Mouse (Mus musculus) liver, embryonic 15.5 days (tissue): ENCODE measurements around the gene Nps. TPM values are rescaled to one million over a fixed set of nuclear protein-coding genes. Genes with fewer than 3 reads are reported as not detected.
A peak's percentile ranks its signal among the peaks of the same experiment; 100 is the strongest.

Experiments
- ATAC-seq: fragments of 200-750 bp; cut with Nextera tagmentation; 2 replicates; pipeline ENCODE4 v1.8.0; 2017; ENCODE audit warnings: moderate number of reproducible peaks, mild to moderate bottlenecking, moderate library complexity; ENCODE audit not compliant: insufficient read depth
- H3K27ac ChIP-seq: fragments of 300-500 bp; sonication (generic); replicated peaks from 2 replicates; pipeline ENCODE4 v1.5.1; 2015; ENCODE audit warnings: mild to moderate bottlenecking, inconsistent platforms
- H3K27me3 ChIP-seq: fragments of 300-500 bp; sonication (generic); 2 replicates; pipeline ENCODE4 v1.6.1; 2015; ENCODE audit warnings: mild to moderate bottlenecking, inconsistent platforms
- H3K36me3 ChIP-seq: fragments of 300-500 bp; sonication (generic); replicated peaks from 2 replicates; pipeline ENCODE4 v1.6.1; 2015; ENCODE audit warnings: moderate library complexity, mild to moderate bottlenecking, inconsistent platforms
- H3K4me1 ChIP-seq: fragments of 300-500 bp; sonication (generic); replicated peaks from 2 replicates; pipeline ENCODE4 v1.6.1; 2015; ENCODE audit warnings: inconsistent platforms
- H3K4me2 ChIP-seq: fragments of 300-500 bp; sonication (generic); 2 replicates; pipeline ENCODE4 v1.6.1; 2015; ENCODE audit warnings: moderate library complexity, mild to moderate bottlenecking, inconsistent platforms
- H3K4me3 ChIP-seq: fragments of 300-500 bp; sonication (generic); replicated peaks from 2 replicates; pipeline ENCODE4 v1.5.1; 2015; ENCODE audit warnings: mild to moderate bottlenecking, inconsistent platforms
- H3K9ac ChIP-seq: fragments of 300-500 bp; sonication (generic); 2 replicates; pipeline ENCODE4 v1.6.1; 2015; ENCODE audit warnings: moderate library complexity, mild to moderate bottlenecking, inconsistent platforms
- H3K9me3 ChIP-seq: fragments of 300-500 bp; sonication (generic); replicated peaks from 2 replicates; pipeline ENCODE4 v1.6.1; 2016; ENCODE audit warnings: inconsistent platforms
- WGBS: fragments of 180-500 bp; shearing (Covaris S2); methylation state at CpG from one replicate; pipeline ENCODE4 v1.1.7; 2015; ENCODE audit warnings: mixed read lengths; ENCODE audit not compliant: insufficient replicate concordance; 5-methylcytosine and 5-hydroxymethylcytosine counted together
- polyA plus RNA-seq: library from polyadenylated mRNA; unstranded; fragments of >200 nt; fragmentation: Nextera tagmentation; extraction: Ambion mirVana; gene quantifications from 2 replicates; pipeline ENCODE4 v1.2.1, GENCODE M21; 2015

Nps gene
- polyA plus RNA-seq, 1 experiment from 2014 or later = not detected

DNA sequence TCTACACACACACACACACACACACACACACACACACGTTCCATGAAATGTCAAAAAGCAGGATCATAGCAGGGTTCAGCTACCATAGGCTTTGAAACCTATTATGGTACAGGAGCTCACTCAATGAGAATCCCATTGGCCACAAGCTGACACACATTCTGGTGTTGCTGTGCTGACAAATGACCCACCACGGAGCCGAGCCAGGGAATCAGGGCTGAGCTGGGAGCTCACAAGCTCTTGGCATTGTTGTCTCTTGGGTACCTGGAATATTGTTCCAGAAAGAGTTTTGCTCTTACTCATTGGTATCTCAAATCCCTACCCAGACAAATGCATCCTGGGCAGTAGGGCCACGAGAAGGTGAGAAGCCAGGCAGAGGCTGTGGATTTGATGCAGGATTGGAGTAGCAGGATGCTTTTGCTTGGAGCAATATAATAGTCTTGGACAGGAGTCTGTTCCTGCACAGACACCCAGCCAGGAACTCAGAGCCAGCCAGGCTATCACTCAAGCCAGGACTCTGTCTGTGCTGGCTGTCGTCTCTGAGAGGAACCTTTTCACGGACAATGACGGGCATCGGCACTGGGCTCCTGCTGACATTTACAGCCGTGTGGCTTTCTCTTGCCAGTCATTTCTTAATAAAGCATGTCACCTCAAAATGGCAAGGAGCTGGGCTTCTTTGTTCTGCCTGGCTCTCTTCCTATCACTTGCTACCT, 14.2 kb upstream of the Nps start:
- no peak for ATAC-seq
- Histone ChIP-seq H3K4me2 (no peak overlapping the region), H3K4me1 (no peaks in the 10 kb centered on the region), H3K9me3 (no peaks in the 10 kb centered on the region), H3K27ac (no peak overlapping the region), H3K4me3 (no peak overlapping the region), H3K9ac (no peak overlapping the region), H3K27me3 (no peaks in the 10 kb centered on the region), H3K36me3 (no peaks in the 10 kb centered on the region)
- WGBS = 68% methylated on average over 9 of the region's 9 CpGs

- 49% methylated on average over 5 of the region's 5 CpGs for WGBS
- H3K9me3 ChIP-seq = no peaks in the 10 kb centered on the region
Measured at GRCm38 (mm10) chr7:135246386-135246785, 12.1 kb upstream of the Nps start.

GRCm38 (mm10) chr7:135253249-135253648, 5.3 kb upstream of the Nps start:
- no peak overlapping the region for H3K4me3 ChIP-seq
- peak overlapping the region; percentile 20 for H3K4me2 ChIP-seq
- no peak overlapping the region for H3K9ac ChIP-seq
- WGBS = 70% methylated on average over 2 of the region's 2 CpGs
- no peaks in the 10 kb centered on the region for H3K9me3 ChIP-seq
- H3K36me3 ChIP-seq = no peaks in the 10 kb centered on the region
- no peaks in the 10 kb centered on the region for H3K4me1 ChIP-seq
- H3K27me3 ChIP-seq = no peaks in the 10 kb centered on the region
- H3K27ac ChIP-seq = peak overlapping the region; percentile 38; the same call in 1 of the 2 replicates
- ATAC-seq = peak; percentile 67

More at GRCm38 (mm10) chr7:135246386-135246785, 12.1 kb upstream of the Nps start:
- no peaks in the 10 kb centered on the region for H3K27me3 ChIP-seq
- H3K36me3 ChIP-seq = no peaks in the 10 kb centered on the region
- H3K9ac ChIP-seq = no peak overlapping the region
- H3K27ac ChIP-seq = no peak overlapping the region
- H3K4me3 ChIP-seq = no peak overlapping the region
- H3K4me2 ChIP-seq = no peak overlapping the region
- H3K4me1 ChIP-seq = no peaks in the 10 kb centered on the region
- ATAC-seq = no peak

- Histone ChIP-seq H3K27me3 (no peaks in the 10 kb centered on the region), H3K27ac (no peak overlapping the region), H3K4me3 (no peak overlapping the region), H3K4me2 (no peak overlapping the region), H3K4me1 (no peaks in the 10 kb centered on the region), H3K9ac (no peak overlapping the region), H3K9me3 (no peaks in the 10 kb centered on the region), H3K36me3 (no peaks in the 10 kb centered on the region)
- no peak for ATAC-seq
- WGBS = 70% methylated on average over 2 of the region's 2 CpGs
Measured at GRCm38 (mm10) chr7:135254423-135254822, 4.1 kb upstream of the Nps start.

GRCm38 (mm10) chr7:135271011-135271410, 12.5 kb downstream of the Nps start:
- no peak overlapping the region for H3K27ac ChIP-seq
- H3K27me3 ChIP-seq = no peaks in the 10 kb centered on the region
- no peak for ATAC-seq
- H3K36me3 ChIP-seq = no peaks in the 10 kb centered on the region
- H3K4me3 ChIP-seq = no peak overlapping the region
- H3K9ac ChIP-seq = no peak overlapping the region
- no peaks in the 10 kb centered on the region for H3K4me1 ChIP-seq
- whole genome bisulfite sequencing = 58% methylated on average over 5 of the region's 5 CpGs
- H3K4me2 ChIP-seq = no peak overlapping the region
- H3K9me3 ChIP-seq = no peaks in the 10 kb centered on the region

DNA sequence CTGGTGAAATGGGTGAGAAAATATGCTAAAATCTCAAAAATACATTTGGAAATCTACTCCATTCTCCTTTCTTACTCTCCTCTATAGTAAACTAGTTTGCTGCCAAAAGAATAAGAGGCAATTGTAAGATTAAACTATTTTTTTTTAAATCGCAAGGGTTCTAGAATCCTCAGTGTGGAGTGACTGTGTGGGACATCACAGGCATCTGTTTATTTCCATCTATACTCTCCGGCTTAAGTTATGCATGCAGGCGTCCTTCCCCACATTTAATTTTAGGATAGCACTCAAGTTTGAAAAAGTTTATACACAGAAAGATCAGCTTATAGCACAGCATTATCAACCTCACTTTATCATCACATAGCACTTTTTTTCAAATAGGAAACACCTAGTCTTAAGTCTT, 24.7 kb downstream of the Nps start:
- no peak overlapping the region for H3K4me3 ChIP-seq
- H3K9ac ChIP-seq = no peak overlapping the region
- H3K27me3 ChIP-seq = no peaks in the 10 kb centered on the region
- WGBS = 55% methylated on average over 3 of the region's 3 CpGs
- ATAC-seq = no peak
- H3K4me2 ChIP-seq = no peak overlapping the region
- H3K4me1 ChIP-seq = no peaks in the 10 kb centered on the region
- no peaks in the 10 kb centered on the region for H3K9me3 ChIP-seq
- no peak overlapping the region for H3K27ac ChIP-seq
- no peaks in the 10 kb centered on the region for H3K36me3 ChIP-seq

DNA sequence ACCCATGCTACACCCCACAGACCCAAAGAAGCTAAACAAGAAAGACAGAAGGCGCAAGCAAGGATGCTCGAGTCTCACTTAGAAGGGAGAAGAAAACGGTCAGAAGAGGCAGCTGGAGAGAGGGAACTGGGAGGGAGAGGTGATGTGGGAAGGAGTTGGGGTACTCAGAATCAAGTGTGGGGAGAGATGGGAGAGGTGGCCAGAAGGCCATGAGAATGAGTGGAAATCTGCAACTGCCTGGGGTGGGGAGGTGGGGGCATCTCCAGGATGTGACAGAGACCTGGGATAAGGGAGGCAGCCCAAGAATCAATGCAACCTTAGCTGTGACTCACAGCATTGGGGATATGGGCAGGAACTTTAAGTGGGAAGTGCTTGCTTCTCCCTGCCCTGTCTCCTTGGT, 31.5 kb downstream of the Nps start:
- no peak overlapping the region for H3K27ac ChIP-seq
- ATAC-seq = no peak
- WGBS = 65% methylated on average over 3 of the region's 3 CpGs

DNA sequence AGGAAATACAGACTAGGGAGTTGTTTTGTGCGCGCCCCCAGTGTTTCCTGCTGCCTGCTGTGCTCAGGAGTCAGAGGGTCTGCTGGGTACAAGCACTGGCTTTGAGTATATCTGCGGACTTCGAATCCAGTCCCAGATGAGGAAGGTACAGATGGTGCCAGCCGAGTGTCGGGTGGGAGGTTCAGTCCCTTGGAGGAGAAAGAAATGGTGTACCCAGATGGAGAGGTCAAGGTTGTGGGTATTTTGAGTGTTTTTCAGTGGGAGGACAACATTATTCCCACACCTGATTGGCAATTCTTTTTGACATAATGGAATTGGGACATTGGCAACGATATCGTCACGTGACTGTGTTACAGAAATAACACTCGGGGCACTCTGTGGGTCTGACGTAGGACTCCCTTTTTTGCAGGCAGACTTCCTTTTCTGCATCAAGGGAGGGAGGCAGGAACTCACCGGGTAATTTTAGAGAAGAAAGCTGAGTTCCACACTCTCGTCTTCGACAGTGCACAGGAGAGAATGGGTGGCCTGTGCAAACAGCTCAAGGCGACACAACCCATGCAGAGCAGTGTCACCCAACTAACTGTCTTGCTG, 33.2 kb downstream of the Nps start:
- Histone ChIP-seq H3K9ac (no peak overlapping the region), H3K4me2 (no peak overlapping the region), H3K27me3 (no peaks in the 10 kb centered on the region), H3K4me1 (no peaks in the 10 kb centered on the region), H3K36me3 (no peaks in the 10 kb centered on the region), H3K4me3 (no peak overlapping the region), H3K9me3 (no peaks in the 10 kb centered on the region), H3K27ac (no peak overlapping the region)
- WGBS = 43% methylated on average over 15 of the region's 15 CpGs
- no peak for ATAC-seq

More for the DNA sequence above, 31.5 kb downstream of the Nps start:
- H3K27me3 ChIP-seq = no peaks in the 10 kb centered on the region
- no peak overlapping the region for H3K4me2 ChIP-seq
- H3K9ac ChIP-seq = no peak overlapping the region
- no peaks in the 10 kb centered on the region for H3K36me3 ChIP-seq
- no peaks in the 10 kb centered on the region for H3K9me3 ChIP-seq
- H3K4me3 ChIP-seq = no peak overlapping the region
- no peaks in the 10 kb centered on the region for H3K4me1 ChIP-seq

- Histone ChIP-seq H3K4me3 (no peak overlapping the region), H3K4me2 (no peak overlapping the region), H3K27ac (no peak overlapping the region), H3K9ac (no peak overlapping the region), H3K27me3 (no peaks in the 10 kb centered on the region), H3K36me3 (no peaks in the 10 kb centered on the region), H3K4me1 (no peaks in the 10 kb centered on the region), H3K9me3 (no peaks in the 10 kb centered on the region)
- 24% methylated on average over 3 of the region's 3 CpGs for WGBS
- ATAC-seq = no peak
Measured at GRCm38 (mm10) chr7:135294498-135294897, 36.0 kb downstream of the Nps start.

DNA sequence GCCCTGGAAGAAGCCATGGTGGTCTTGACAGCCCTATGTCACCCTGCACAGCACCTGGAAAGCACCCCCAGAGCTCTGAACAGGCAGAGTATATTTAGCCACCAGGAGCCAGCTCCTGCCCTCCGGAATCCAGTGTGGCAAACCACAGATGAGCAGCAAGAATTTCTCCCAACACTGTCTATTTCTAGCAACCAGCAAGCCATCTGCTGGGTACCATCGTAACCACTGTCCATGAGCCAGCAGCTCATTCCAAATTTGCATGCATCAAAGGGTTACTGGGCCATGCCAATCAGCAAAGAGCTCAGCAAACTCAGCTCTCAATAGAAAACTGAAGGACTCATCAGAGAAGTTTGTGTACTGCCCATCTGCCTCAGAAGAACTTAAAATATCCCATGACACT, 46.0 kb downstream of the Nps start:
- Histone ChIP-seq H3K27me3 (no peaks in the 10 kb centered on the region), H3K4me1 (no peaks in the 10 kb centered on the region), H3K4me3 (no peak overlapping the region), H3K4me2 (no peak overlapping the region), H3K27ac (no peak overlapping the region), H3K9ac (no peak overlapping the region), H3K9me3 (no peaks in the 10 kb centered on the region), H3K36me3 (no peaks in the 10 kb centered on the region)
- 50% methylated on average over 2 of the region's 2 CpGs for WGBS
- no peak for ATAC-seq
